Mouse (Mus musculus) heart, postnatal 0 days (tissue): ENCODE measurements at regions not wholly inside any gene's neighbourhood (a gene's known extent, or its start where the extent isn't known, plus 50 kb on each side); places are given as distances from the start of the nearest gene placed in this dataset.

Experiments used
- ATAC-seq: fragments of 200-750 bp; cut with Nextera tagmentation; 2 replicates; pipeline ENCODE4 v1.8.0; 2017; ENCODE audit warnings: low read depth, moderate number of reproducible peaks, moderate library complexity; ENCODE audit not compliant: insufficient read depth
- DNase-seq: peaks from one replicate; pipeline ENCODE4 v3.0.0-alpha.2; 2016; ENCODE audit warnings: low spot score
- H3K27ac ChIP-seq: fragments of 300-500 bp; sonication (generic); 2 replicates; pipeline ENCODE4 v1.5.1; 2014; ENCODE audit warnings: low read depth, mild to moderate bottlenecking
- H3K27me3 ChIP-seq: fragments of 300-500 bp; sonication (generic); 2 replicates; pipeline ENCODE4 v1.6.1; 2014; ENCODE audit warnings: low read length, mixed read lengths; ENCODE audit not compliant: control insufficient read depth, insufficient read depth
- H3K36me3 ChIP-seq: fragments of 300-500 bp; sonication (generic); replicated peaks from 2 replicates; pipeline ENCODE4 v1.6.1; 2014; ENCODE audit warnings: low read length, mixed read lengths; ENCODE audit not compliant: control insufficient read depth, insufficient read depth
- H3K4me1 ChIP-seq: fragments of 300-500 bp; sonication (generic); 2 replicates; pipeline ENCODE4 v1.6.1; 2014; ENCODE audit warnings: antibody characterized with exemption; ENCODE audit not compliant: control insufficient read depth, insufficient read depth
- H3K4me2 ChIP-seq: fragments of 300-500 bp; sonication (generic); 2 replicates; pipeline ENCODE4 v1.6.1; 2014; ENCODE audit warnings: low read depth, mild to moderate bottlenecking, low read length, moderate library complexity
- H3K4me3 ChIP-seq: fragments of 300-500 bp; sonication (generic); 2 replicates; pipeline ENCODE4 v1.5.1; 2014; ENCODE audit warnings: low read depth, low read length
- H3K9ac ChIP-seq: fragments of 300-500 bp; sonication (generic); replicated peaks from 2 replicates; pipeline ENCODE4 v1.6.1; 2014; ENCODE audit warnings: low read depth, low read length, mixed read lengths
- H3K9me3 ChIP-seq: fragments of 300-500 bp; sonication (generic); replicated peaks from 2 replicates; pipeline ENCODE4 v1.6.1; 2016; ENCODE audit warnings: low read length; ENCODE audit not compliant: control insufficient read depth
- CTCF ChIP-seq: IDR thresholded peaks from 2 replicates; pipeline ENCODE4 v1.5.1; 2016; ENCODE audit warnings: antibody characterized with exemption, control low read depth, low read depth
- EP300 ChIP-seq: IDR thresholded peaks from 2 replicates; pipeline ENCODE4 v1.6.1; 2016; ENCODE audit warnings: antibody characterized with exemption, low read depth
- WGBS: fragments of 180-500 bp; shearing (Covaris S2); extraction: QIAGEN DNeasy Blood & Tissue Kit; methylation state at CpG from one replicate; pipeline ENCODE4 v1.1.7; 2014; 5-methylcytosine and 5-hydroxymethylcytosine counted together

DNA sequence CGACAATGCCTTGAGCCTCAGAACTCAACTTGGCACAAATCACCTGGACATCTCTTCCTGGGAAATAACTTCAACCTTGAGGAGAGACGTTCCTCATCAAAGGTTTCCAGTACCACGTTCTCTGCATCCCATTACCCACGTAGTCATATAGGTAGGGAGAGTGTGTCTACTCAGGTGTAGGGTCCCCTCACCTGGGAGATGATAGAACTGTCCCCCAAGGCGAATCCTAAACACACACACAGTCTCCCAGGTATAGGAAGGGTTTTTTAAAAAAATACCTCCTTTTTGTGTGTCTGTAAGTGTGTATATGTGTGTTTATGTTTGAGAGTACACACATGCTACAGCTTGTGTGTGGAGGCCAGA, 55.0 kb upstream of the Zfp703 start:
- Histone ChIP-seq H3K4me2 (no peak overlapping the region), H3K4me3 (no peak overlapping the region), H3K27ac (no peak overlapping the region), H3K9me3 (no peaks in the 10 kb centered on the region), H3K9ac (no peak overlapping the region), H3K4me1 (0 out of 2 replicates have a peak, but pooled peaks cover 5% of the 10 kb centered on the region), H3K36me3 (no peaks in the 10 kb centered on the region), H3K27me3 (no peaks in the 10 kb centered on the region)
- ATAC-seq (no peak), DNase-seq (no peak)
- WGBS = 84% methylated on average over 5 of the region's 5 CpGs
- TF ChIP-seq EP300 (no peak), CTCF (no peak)

GRCm38 (mm10) chr8:26923166-26923565, 54.0 kb upstream of the Zfp703 start:
- Histone ChIP-seq H3K36me3 (no peaks in the 10 kb centered on the region), H3K4me1 (0 out of 2 replicates have a peak, but pooled peaks cover 5% of the 10 kb centered on the region), H3K9ac (no peak overlapping the region), H3K27ac (no peak overlapping the region), H3K27me3 (no peaks in the 10 kb centered on the region), H3K4me2 (no peak overlapping the region), H3K9me3 (no peaks in the 10 kb centered on the region), H3K4me3 (no peak overlapping the region)
- 27% methylated on average over 8 of the region's 8 CpGs for WGBS
- peak; percentile 53; the same call in 1 of the 2 replicates for ATAC-seq
- DNase-seq = peak; percentile 27
- TF ChIP-seq EP300 (no peak), CTCF (no peak)
